Mouse (Mus musculus) liver, embryonic 11.5 days (tissue): ENCODE data around the gene Slc25a36. TPM values are rescaled to one million over a fixed set of nuclear protein-coding genes. Genes with fewer than 3 reads are reported as not detected.

Source experiments
- ATAC-seq: fragments of 200-750 bp; cut with Nextera tagmentation; replicated peaks from 2 replicates; pipeline ENCODE4 v1.8.0; 2017; ENCODE audit warnings: moderate number of reproducible peaks, mild to moderate bottlenecking, moderate TSS enrichment, moderate library complexity; ENCODE audit not compliant: low FRiP score
- DNase-seq: peaks from one replicate; pipeline ENCODE4 v3.0.0-alpha.2; 2017; ENCODE audit warnings: low spot score
- H3K27ac ChIP-seq: fragments of 300-500 bp; sonication (generic); 2 replicates; pipeline ENCODE4 v1.5.1; 2014; ENCODE audit warnings: mild to moderate bottlenecking, low read depth, low read length, control low read depth
- H3K27me3 ChIP-seq: fragments of 300-500 bp; sonication (generic); replicated peaks from 2 replicates; pipeline ENCODE4 v1.6.1; 2014; ENCODE audit warnings: low read length, mixed read lengths; ENCODE audit not compliant: control insufficient read depth, insufficient read depth
- H3K36me3 ChIP-seq: fragments of 300-500 bp; sonication (generic); 2 replicates; pipeline ENCODE4 v1.6.1; 2014; ENCODE audit warnings: mild to moderate bottlenecking, low read length, moderate library complexity, mixed read lengths; ENCODE audit not compliant: control insufficient read depth, insufficient read depth
- H3K4me1 ChIP-seq: fragments of 300-500 bp; sonication (generic); replicated peaks from 2 replicates; pipeline ENCODE4 v1.6.1; 2014; ENCODE audit warnings: low read length, mixed read lengths; ENCODE audit not compliant: control insufficient read depth, insufficient read depth
- H3K4me2 ChIP-seq: fragments of 300-500 bp; sonication (generic); 2 replicates; pipeline ENCODE4 v1.6.1; 2014; ENCODE audit warnings: mild to moderate bottlenecking, control low read depth, moderate library complexity
- H3K4me3 ChIP-seq: fragments of 300-500 bp; sonication (generic); 2 replicates; pipeline ENCODE4 v1.5.1; 2014; ENCODE audit warnings: low read depth, low read length, control low read depth
- H3K9ac ChIP-seq: fragments of 300-500 bp; sonication (generic); 2 replicates; pipeline ENCODE4 v1.6.1; 2014; ENCODE audit warnings: low read depth, low read length, control low read depth
- H3K9me3 ChIP-seq: fragments of 300-500 bp; sonication (generic); 2 replicates; pipeline ENCODE4 v1.6.1; 2016; ENCODE audit warnings: low read length, inconsistent platforms, mixed read lengths; ENCODE audit not compliant: control insufficient read depth
- WGBS: fragments of 180-500 bp; shearing (Covaris S2); extraction: QIAGEN DNeasy Blood & Tissue Kit; methylation state at CpG from one replicate; pipeline ENCODE4 v1.1.7; 2014; 5-methylcytosine and 5-hydroxymethylcytosine counted together
- polyA plus RNA-seq: library from polyadenylated mRNA; unstranded; fragments of >200 nt; fragmentation: Nextera tagmentation; extraction: Ambion mirVana; gene quantifications from 2 replicates; pipeline ENCODE4 v1.2.1, GENCODE M21; 2014

Slc25a36 gene
- polyA plus RNA-seq, 1 experiment from 2014 or later, result 37.2 TPM

DNA sequence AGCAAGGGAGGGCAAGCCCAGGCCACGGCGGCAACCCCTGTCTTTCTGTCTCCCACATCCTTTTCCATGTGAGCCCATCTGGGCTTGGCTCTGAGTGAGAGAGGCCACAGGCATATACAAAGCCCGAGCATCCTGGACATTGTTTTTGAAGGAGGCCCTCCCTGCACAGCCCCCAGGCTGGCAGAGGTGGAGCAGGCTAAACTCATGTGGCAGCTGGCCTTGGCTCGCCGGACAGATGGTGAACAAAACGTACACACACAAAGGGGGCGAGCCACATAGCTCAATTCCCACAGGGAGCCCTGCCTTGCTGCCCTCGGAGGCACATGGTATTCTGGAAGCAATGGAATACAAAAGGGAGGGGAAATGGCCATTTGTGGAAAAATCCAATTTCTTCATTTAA lies 59.8 kb downstream of the Slc25a36 start:
- H3K36me3 ChIP-seq, result no peaks in the 10 kb centered on the region
- no peaks in the 10 kb centered on the region for H3K27me3 ChIP-seq
- 75% methylated on average over 8 of the region's 8 CpGs for WGBS
- no peak overlapping the region for H3K9ac ChIP-seq
- H3K9me3 ChIP-seq, result no peaks in the 10 kb centered on the region
- H3K27ac ChIP-seq, result no peak overlapping the region
- DNase-seq, result no peak
- H3K4me2 ChIP-seq, result no peak overlapping the region
- no peak overlapping the region for H3K4me3 ChIP-seq
- no peak for ATAC-seq
- H3K4me1 ChIP-seq, result no peaks in the 10 kb centered on the region

DNA sequence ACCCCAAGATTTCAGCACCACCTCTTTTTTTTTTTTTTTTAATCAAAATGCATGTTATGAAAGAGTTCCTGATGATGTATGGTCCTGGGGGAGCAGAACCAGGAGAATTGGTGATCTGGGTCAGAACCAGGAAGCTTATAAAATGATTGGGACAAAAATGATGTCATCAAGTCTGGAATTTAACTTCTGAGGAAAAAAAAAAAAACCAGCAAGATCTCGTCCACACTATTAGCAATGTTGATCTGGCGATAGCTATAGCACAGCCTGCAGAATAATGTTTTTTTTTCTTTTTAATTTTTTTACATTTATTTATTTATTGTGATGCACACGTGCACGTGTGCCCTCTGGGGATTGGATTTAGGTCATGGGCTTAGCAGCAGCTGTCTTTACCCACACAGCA lies 64.7 kb downstream of the Slc25a36 start:
- Histone ChIP-seq H3K4me2 (no peak overlapping the region), H3K9me3 (no peaks in the 10 kb centered on the region), H3K27me3 (no peaks in the 10 kb centered on the region), H3K27ac (no peak overlapping the region), H3K4me3 (no peak overlapping the region), H3K36me3 (no peaks in the 10 kb centered on the region), H3K9ac (no peak overlapping the region), H3K4me1 (no peaks in the 10 kb centered on the region)
- no peak for ATAC-seq
- 91% methylated on average over 4 of the region's 4 CpGs for WGBS
- no peak for DNase-seq

DNA sequence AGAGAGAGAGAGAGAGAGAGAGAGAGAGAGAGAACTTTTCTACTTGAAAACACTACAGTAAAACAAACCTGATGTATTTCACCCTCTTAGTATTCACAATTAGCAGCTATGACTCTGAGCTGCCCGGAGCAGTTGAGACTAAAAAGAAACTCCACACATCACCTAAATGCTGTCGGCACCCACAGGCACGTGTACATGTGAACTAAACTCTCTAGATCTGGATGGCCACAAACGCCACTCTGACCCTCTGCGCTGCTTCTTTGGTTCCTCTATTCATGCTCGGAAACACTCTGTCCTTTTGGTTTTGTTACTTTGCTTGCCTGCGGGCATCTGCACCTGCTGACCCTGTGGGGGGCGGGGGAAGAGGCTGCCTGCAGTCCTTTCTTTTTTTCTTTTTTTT lies 69.3 kb downstream of the Slc25a36 start:
- Histone ChIP-seq H3K27ac (no peak overlapping the region), H3K4me3 (no peak overlapping the region), H3K4me1 (no peaks in the 10 kb centered on the region), H3K4me2 (no peak overlapping the region), H3K27me3 (no peaks in the 10 kb centered on the region), H3K9me3 (no peaks in the 10 kb centered on the region), H3K9ac (no peak overlapping the region), H3K36me3 (no peaks in the 10 kb centered on the region)
- WGBS, result 80% methylated on average over 8 of the region's 8 CpGs
- ATAC-seq (no peak), DNase-seq (no peak)

DNA sequence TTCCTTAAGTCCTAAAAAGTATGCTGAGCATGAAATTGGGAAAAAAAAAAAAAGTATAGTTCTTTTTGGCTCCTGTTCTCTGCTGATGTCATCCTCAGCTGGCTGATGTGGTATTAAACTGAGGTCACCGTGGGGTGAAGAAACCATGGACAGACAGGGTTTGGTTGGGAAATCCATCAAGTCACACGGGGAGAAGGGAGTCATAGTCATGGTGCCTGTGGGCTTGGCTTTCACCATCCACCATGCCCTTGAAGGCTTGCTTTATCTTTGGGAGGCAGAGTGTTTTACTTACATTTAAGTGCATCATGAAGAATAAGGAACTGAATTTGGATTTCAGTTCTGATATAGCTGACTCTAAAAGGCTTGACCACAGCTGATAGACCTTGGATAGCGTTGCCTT lies 72.9 kb downstream of the Slc25a36 start:
- Histone ChIP-seq H3K9ac (no peak overlapping the region), H3K27me3 (no peaks in the 10 kb centered on the region), H3K4me2 (no peak overlapping the region), H3K4me1 (no peaks in the 10 kb centered on the region), H3K27ac (no peak overlapping the region), H3K36me3 (no peaks in the 10 kb centered on the region), H3K9me3 (no peaks in the 10 kb centered on the region), H3K4me3 (no peak overlapping the region)
- DNase-seq, result no peak
- no peak for ATAC-seq
- 80% methylated on average over 3 of the region's 3 CpGs for WGBS

DNA sequence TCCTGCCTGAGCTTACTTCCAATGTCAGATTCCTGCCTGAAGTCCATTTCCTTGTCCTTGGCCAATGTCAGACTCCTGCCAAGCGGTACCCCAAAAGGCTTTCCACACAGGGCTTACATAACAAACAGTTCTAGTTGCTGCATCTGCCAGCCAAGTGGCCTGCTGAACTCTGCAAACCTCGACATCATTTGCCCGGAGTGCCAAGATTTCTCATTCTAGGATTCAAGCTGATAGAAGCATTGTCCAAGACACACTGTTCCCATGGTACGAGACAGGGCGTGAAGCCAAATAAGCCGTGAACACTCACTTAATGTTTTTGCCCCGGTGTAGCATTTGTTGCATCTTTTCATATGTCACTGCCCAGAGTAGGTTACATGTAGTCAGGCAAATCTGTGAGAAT lies 74.3 kb downstream of the Slc25a36 start:
- no peak for ATAC-seq
- no peaks in the 10 kb centered on the region for H3K27me3 ChIP-seq
- H3K27ac ChIP-seq, result no peak overlapping the region
- H3K36me3 ChIP-seq, result no peaks in the 10 kb centered on the region
- 88% methylated on average over 7 of the region's 7 CpGs for WGBS
- no peak overlapping the region for H3K4me3 ChIP-seq
- H3K4me1 ChIP-seq, result no peaks in the 10 kb centered on the region
- no peaks in the 10 kb centered on the region for H3K9me3 ChIP-seq
- no peak for DNase-seq
- H3K9ac ChIP-seq, result no peak overlapping the region
- no peak overlapping the region for H3K4me2 ChIP-seq

DNA sequence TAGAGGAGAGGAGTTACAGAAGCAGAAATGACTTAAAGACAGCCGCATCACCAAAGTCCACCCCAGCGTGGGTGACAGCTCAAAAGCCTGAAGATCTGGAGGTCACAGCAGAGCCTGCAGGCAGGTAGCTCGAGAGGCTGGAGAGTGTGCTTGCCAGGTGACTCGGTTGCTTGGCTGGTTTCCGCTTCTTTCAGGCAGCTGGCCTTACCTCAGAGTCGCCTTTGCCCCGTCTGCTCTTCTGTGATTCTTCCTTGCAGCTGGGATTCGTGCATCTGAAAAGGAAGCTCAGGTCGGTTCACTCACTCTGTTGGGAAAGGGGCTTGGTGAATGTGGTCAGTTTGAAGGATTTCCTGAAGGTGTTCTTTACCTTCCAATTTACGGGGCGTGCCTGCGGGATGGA lies 83.6 kb downstream of the Slc25a36 start:
- DNase-seq (no peak), ATAC-seq (no peak)
- H3K27ac ChIP-seq, result no peak overlapping the region
- H3K4me3 ChIP-seq, result no peak overlapping the region
- no peak overlapping the region for H3K9ac ChIP-seq
- no peaks in the 10 kb centered on the region; the same call in 1 of the 2 replicates for H3K27me3 ChIP-seq
- WGBS, result 75% methylated on average over 12 of the region's 12 CpGs
- H3K36me3 ChIP-seq, result no peaks in the 10 kb centered on the region
- no peak overlapping the region for H3K4me2 ChIP-seq
- H3K9me3 ChIP-seq, result no peaks in the 10 kb centered on the region
- H3K4me1 ChIP-seq, result no peaks in the 10 kb centered on the region

DNA sequence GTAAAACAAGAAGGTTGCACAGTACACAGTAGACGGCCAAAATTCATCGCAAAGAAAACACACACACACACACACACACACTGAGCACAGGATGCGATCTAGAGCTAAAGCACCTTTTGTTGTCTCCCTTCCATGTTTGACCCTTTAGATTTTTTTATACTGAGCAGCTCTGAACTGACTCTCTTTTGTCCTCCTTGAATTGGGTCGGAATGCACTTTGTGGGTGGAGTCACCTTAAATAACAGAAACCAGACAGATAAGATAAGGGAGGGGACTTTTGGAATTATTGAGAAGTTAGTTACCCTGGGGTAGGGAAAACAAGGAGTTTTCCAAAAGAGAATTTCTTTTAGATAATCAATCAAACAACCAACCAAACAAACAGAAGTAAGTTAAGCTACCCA lies 85.0 kb downstream of the Slc25a36 start:
- H3K4me2 ChIP-seq, result no peak overlapping the region
- H3K27ac ChIP-seq, result no peak overlapping the region
- no peak overlapping the region for H3K9ac ChIP-seq
- H3K27me3 ChIP-seq, result peaks cover 3% of the 10 kb centered on the region; the same call in 1 of the 2 replicates
- H3K4me1 ChIP-seq, result no peaks in the 10 kb centered on the region
- no peak for DNase-seq
- WGBS, result 84% methylated on average over 4 of the region's 4 CpGs
- no peak overlapping the region for H3K4me3 ChIP-seq
- no peaks in the 10 kb centered on the region for H3K9me3 ChIP-seq
- no peak for ATAC-seq
- H3K36me3 ChIP-seq, result no peaks in the 10 kb centered on the region

Other genes starting within 250 kb of the Slc25a36 start
- gene Pxylp1, start 218.5 kb downstream of the Slc25a36 start, polyA plus RNA-seq, result 3.4 and 5.5 TPM in 2 replicates
- gene Spsb4, start 92.3 kb downstream of the Slc25a36 start, polyA plus RNA-seq, result 6.8 and 8.1 TPM in 2 replicates